13 mouse cellular contexts compared by ENCODE assay signal in genomic region chr9:64466090-64466489, GRCm38 (mm10).
DNase-seq lines count a peak whose midpoint lies in the region; ATAC-seq and TF ChIP-seq lines count a peak whose summit lies in the region.
"Had no signal": no experiment of that assay in that cellular context is flagged by ENCODE, and none has a peak within 500 bp of the region (broad histone marks: within the 10 kb centered on the region; RNA-seq: fewer than 3 reads in every experiment).

No protein-coding gene starts in this region.

- H3K36me3 ChIP-seq in lung, embryonic 14.5 days (ENCODE audit: insufficient read depth): no peaks in the 10 kb centered on the region
- H3K36me3 ChIP-seq: heart, embryonic 15.5 days had no signal

- no peak overlapping the region for H3K4me3 ChIP-seq in lung, embryonic 14.5 days (ENCODE audit: low read depth, low read length)
- H3K4me3 ChIP-seq: heart, embryonic 15.5 days; myocyte had no signal

- DNase-seq in cerebellum, adult 11-12 months: peak; percentile 59
- no peak for DNase-seq in cerebellum, adult 9-10 months
- DNase-seq in lung, embryonic 14.5 days: no peak
- no peak for DNase-seq in lung, postnatal 36 days
- peak; percentile 22 to 46 for DNase-seq in kidney, adult 8-10 months
- DNase-seq in kidney, postnatal 4 days: peak; percentile 35 to 59
- no peak for DNase-seq in liver
- DNase-seq: heart, adult 11 months; lung, adult 18-20 months; right cerebral cortex, postnatal 25 days had no signal

- no peak overlapping the region for H3K4me2 ChIP-seq in lung, embryonic 14.5 days
- H3K4me2 ChIP-seq: heart, embryonic 15.5 days had no signal

- no peaks in the 10 kb centered on the region for H3K27me3 ChIP-seq in lung, embryonic 14.5 days (ENCODE audit: insufficient read depth, low read length)
- H3K27me3 ChIP-seq: heart, embryonic 15.5 days had no signal

- no peak overlapping the region for H3K9ac ChIP-seq in lung, embryonic 14.5 days
- H3K9ac ChIP-seq: heart, embryonic 15.5 days had no signal

- no peaks in the 10 kb centered on the region for H3K9me3 ChIP-seq in lung, embryonic 14.5 days (ENCODE audit: low read depth, low read length)
- H3K9me3 ChIP-seq: heart, embryonic 15.5 days had no signal

- ATAC-seq in lung, embryonic 14.5 days (ENCODE audit: insufficient read depth): peak; percentile 28; the same call in 1 of the 2 replicates
- no peak for ATAC-seq in frontal cortex, adult (ENCODE audit: low TSS enrichment)

- TF ChIP-seq CTCF in lung, embryonic 14.5 days (IDR thresholded peaks at IDR 0.05; ENCODE audit: low read depth): no peak

- no peak overlapping the region for H3K27ac ChIP-seq in lung, embryonic 14.5 days (ENCODE audit: low read depth)
- H3K27ac ChIP-seq: heart, embryonic 15.5 days had no signal

- 58% methylated on average over 8 of the region's 8 CpGs for WGBS in lung, embryonic 14.5 days

- H3K4me1 ChIP-seq in lung, embryonic 14.5 days (ENCODE audit: insufficient read depth): no peaks in the 10 kb centered on the region
- H3K4me1 ChIP-seq: heart, embryonic 15.5 days had no signal

Comparison
In these comparisons a context has a peak if more than half of its experiments do, and no peak if none do; other contexts are left out.
1. DNase-seq: peak in cerebellum, adult 11-12 months (single experiment), kidney, adult 8-10 months (2 of 2) and kidney, postnatal 4 days (2 of 2); none in cerebellum, adult 9-10 months (single experiment), lung, embryonic 14.5 days (single experiment), lung, postnatal 36 days (single experiment) and liver (single experiment).